Mouse (Mus musculus): ENCODE measurements around the gene Hnrnpll.

DNA sequence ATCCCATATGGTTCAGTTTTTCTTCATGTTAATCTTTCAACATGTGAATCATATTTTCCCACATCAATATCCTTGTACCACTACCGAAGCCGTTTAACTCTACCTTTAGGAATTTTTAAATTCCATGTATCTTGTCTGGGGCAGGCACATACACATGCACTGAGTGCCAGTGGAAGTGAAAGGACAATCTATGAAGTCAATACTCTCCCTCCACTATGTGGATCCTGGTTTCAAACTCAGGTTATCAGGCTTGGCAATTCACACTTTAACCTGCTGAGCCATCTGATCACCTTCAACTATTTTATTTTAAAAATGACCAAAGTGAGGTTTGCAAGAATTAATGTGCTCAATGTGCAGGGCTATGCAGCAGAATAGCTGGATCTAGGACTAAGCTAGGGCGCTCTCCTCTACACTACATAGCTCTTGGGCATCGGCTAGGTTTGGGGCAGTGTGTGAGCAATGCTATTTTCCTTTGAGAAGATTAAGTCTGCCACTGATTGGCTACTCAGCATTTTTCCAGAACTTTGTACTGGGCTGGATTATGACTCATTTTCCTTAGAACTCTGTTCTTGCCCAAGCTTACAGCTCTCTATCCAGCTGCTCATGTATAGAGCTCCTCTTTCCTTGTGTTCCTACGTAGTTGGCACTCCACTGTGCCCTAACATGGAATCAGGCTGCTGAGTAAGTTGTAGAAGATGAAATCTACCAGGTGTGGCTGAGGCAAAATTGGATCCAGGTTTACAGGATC lies 35.8 kb downstream of the Hnrnpll start:
- TF ChIP-seq CTCF (IDR thresholded peaks at IDR 0.05; ENCODE audit: borderline replicate concordance, control insufficient read depth, extremely low read depth, insufficient read depth, low read length, poor library complexity), result no peak
- no peak for TF ChIP-seq POLR2A (IDR thresholded peaks at IDR 0.05; ENCODE audit: control insufficient read depth, extremely low read depth, insufficient read depth, low read length, poor library complexity)

Data from thymus, adult 2 months (tissue).